Mouse (Mus musculus) limb, embryonic 14.5 days (tissue): ENCODE measurements around the gene Cd9. TPM values are rescaled to one million over a fixed set of nuclear protein-coding genes. Genes with fewer than 3 reads are reported as not detected.

Source experiments
- ATAC-seq: fragments of 200-750 bp; cut with Nextera tagmentation; 2 replicates; pipeline ENCODE4 v1.8.0; 2017; ENCODE audit warnings: low read depth, moderate number of reproducible peaks, moderate TSS enrichment; ENCODE audit not compliant: low FRiP score
- DNase-seq: peaks from one replicate; pipeline ENCODE4 v3.0.0-alpha.2; 2015; ENCODE audit warnings: low spot score
- H3K27ac ChIP-seq: fragments of 300-500 bp; sonication (generic); replicated peaks from 2 replicates; pipeline ENCODE4 v1.5.1; 2014; ENCODE audit warnings: low read depth, mild to moderate bottlenecking, low read length, moderate library complexity, mixed read lengths
- H3K27me3 ChIP-seq: fragments of 300-500 bp; sonication (generic); 2 replicates; pipeline ENCODE4 v1.6.1; 2014; ENCODE audit warnings: low read length, mixed read lengths; ENCODE audit not compliant: control insufficient read depth, insufficient read depth
- H3K36me3 ChIP-seq: fragments of 300-500 bp; sonication (generic); 2 replicates; pipeline ENCODE4 v1.6.1; 2014; ENCODE audit warnings: mild to moderate bottlenecking, low read length, moderate library complexity, mixed read lengths; ENCODE audit not compliant: control insufficient read depth, insufficient read depth
- H3K4me1 ChIP-seq: fragments of 300-500 bp; sonication (generic); 2 replicates; pipeline ENCODE4 v1.6.1; 2014; ENCODE audit warnings: antibody characterized with exemption, low read length, mixed read lengths; ENCODE audit not compliant: control insufficient read depth, insufficient read depth
- H3K4me2 ChIP-seq: fragments of 300-500 bp; sonication (generic); replicated peaks from 2 replicates; pipeline ENCODE4 v1.6.1; 2014; ENCODE audit warnings: low read depth, mild to moderate bottlenecking, low read length, moderate library complexity; ENCODE audit not compliant: severe bottlenecking
- H3K4me3 ChIP-seq: fragments of 300-500 bp; sonication (generic); replicated peaks from 2 replicates; pipeline ENCODE4 v1.5.1; 2014; ENCODE audit warnings: low read length
- H3K9ac ChIP-seq: fragments of 300-500 bp; sonication (generic); 2 replicates; pipeline ENCODE4 v1.6.1; 2014; ENCODE audit warnings: mild to moderate bottlenecking, low read depth, low read length, moderate library complexity; ENCODE audit not compliant: severe bottlenecking
- H3K9me3 ChIP-seq: fragments of 300-500 bp; sonication (generic); 2 replicates; pipeline ENCODE4 v1.6.1; 2016; ENCODE audit warnings: low read length; ENCODE audit not compliant: control insufficient read depth
- POLR2A ChIP-seq: fragments of 200-500 bp; IDR thresholded peaks from 2 replicates; pipeline ENCODE4 v1.8.0; 2012; ENCODE audit warnings: inconsistent platforms, mild to moderate bottlenecking, moderate library complexity, borderline replicate concordance; ENCODE audit not compliant: insufficient read depth, insufficient read length; ENCODE audit errors: extremely low read depth
- WGBS: fragments of 180-500 bp; shearing (Covaris S2); extraction: QIAGEN DNeasy Blood & Tissue Kit; methylation state at CpG from one replicate; pipeline ENCODE4 v1.1.7; 2014; 5-methylcytosine and 5-hydroxymethylcytosine counted together
- polyA plus RNA-seq, 2 experiments: library from polyadenylated mRNA; depleted of rRNA in 1 of 2; stranded (reverse) in 1 of 2; unstranded in 1 of 2; fragments of >200 nt; fragmentation: Nextera tagmentation in 1 of 2; extraction: Ambion mirVana in 1 of 2; gene quantifications; 2 replicates each; pipeline versions ENCODE4 v1.2.1 to v1.2.3; 2012 to 2014

The Cd9 gene
- polyA plus RNA-seq, 2 experiments: 215 to 323 TPM

GRCm38 (mm10) chr6:125445381-125445780, 49.2 kb downstream of the Cd9 start:
- WGBS: 83% methylated on average over 6 of the region's 6 CpGs
- no peak for TF ChIP-seq POLR2A
- Histone ChIP-seq H3K9ac (no peak overlapping the region), H3K27ac (no peak overlapping the region), H3K4me3 (no peak overlapping the region), H3K27me3 (no peaks in the 10 kb centered on the region), H3K36me3 (no peaks in the 10 kb centered on the region), H3K4me2 (no peak overlapping the region), H3K9me3 (no peaks in the 10 kb centered on the region), H3K4me1 (peaks cover 5% of the 10 kb centered on the region; the same call in 1 of the 2 replicates)
- DNase-seq: no peak
- no peak for ATAC-seq

GRCm38 (mm10) chr6:125442591-125442990, 52.0 kb downstream of the Cd9 start:
- H3K4me3 ChIP-seq: no peak overlapping the region
- no peaks in the 10 kb centered on the region for H3K36me3 ChIP-seq
- no peak overlapping the region for H3K9ac ChIP-seq
- WGBS: 43% methylated on average over 10 of the region's 10 CpGs
- no peaks in the 10 kb centered on the region for H3K9me3 ChIP-seq
- no peak overlapping the region for H3K27ac ChIP-seq
- no peak for DNase-seq
- no peak overlapping the region for H3K4me2 ChIP-seq
- peaks cover 5% of the 10 kb centered on the region; the same call in 1 of the 2 replicates for H3K4me1 ChIP-seq
- ATAC-seq: no peak
- no peaks in the 10 kb centered on the region for H3K27me3 ChIP-seq
- no peak for TF ChIP-seq POLR2A

DNA sequence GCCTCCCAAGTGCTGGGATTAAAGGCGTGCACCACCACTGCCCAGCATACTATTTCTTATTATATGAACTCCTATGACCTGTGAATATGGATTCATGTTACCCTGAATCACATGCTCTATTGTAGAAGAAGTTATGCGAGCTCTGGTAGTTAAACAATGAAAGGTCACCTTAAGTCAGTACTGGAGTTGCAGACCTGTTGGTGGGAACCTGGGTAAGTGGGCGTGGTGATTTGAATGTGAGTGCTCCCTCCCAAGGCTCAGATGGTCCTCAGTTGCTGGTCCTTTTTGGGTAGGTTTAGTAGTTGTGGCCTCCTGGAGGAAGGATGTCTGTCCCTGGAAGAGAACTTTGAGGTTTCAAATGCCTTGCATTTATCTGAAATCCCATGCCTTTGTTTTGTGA, 57.8 kb downstream of the Cd9 start:
- Histone ChIP-seq H3K4me3 (no peak overlapping the region), H3K36me3 (no peaks in the 10 kb centered on the region), H3K27ac (no peak overlapping the region), H3K27me3 (no peaks in the 10 kb centered on the region), H3K9me3 (no peaks in the 10 kb centered on the region), H3K4me1 (no peaks in the 10 kb centered on the region), H3K9ac (no peak overlapping the region), H3K4me2 (no peak overlapping the region)
- TF ChIP-seq POLR2A: no peak
- DNase-seq (no peak), ATAC-seq (no peak)
- 86% methylated on average over 3 of the region's 3 CpGs for WGBS

GRCm38 (mm10) chr6:125434735-125435518, 59.7 kb downstream of the Cd9 start:
- no peak for ATAC-seq
- no peaks in the 10 kb centered on the region for H3K9me3 ChIP-seq
- no peak for DNase-seq
- no peak for TF ChIP-seq POLR2A
- H3K27ac ChIP-seq: no peak overlapping the region
- no peak overlapping the region for H3K4me2 ChIP-seq
- H3K36me3 ChIP-seq: no peaks in the 10 kb centered on the region
- no peak overlapping the region for H3K4me3 ChIP-seq
- H3K27me3 ChIP-seq: no peaks in the 10 kb centered on the region
- H3K4me1 ChIP-seq: peaks cover 6% of the 10 kb centered on the region; the same call in 1 of the 2 replicates
- 57% methylated on average over 5 of the region's 5 CpGs for WGBS
- H3K9ac ChIP-seq: no peak overlapping the region

DNA sequence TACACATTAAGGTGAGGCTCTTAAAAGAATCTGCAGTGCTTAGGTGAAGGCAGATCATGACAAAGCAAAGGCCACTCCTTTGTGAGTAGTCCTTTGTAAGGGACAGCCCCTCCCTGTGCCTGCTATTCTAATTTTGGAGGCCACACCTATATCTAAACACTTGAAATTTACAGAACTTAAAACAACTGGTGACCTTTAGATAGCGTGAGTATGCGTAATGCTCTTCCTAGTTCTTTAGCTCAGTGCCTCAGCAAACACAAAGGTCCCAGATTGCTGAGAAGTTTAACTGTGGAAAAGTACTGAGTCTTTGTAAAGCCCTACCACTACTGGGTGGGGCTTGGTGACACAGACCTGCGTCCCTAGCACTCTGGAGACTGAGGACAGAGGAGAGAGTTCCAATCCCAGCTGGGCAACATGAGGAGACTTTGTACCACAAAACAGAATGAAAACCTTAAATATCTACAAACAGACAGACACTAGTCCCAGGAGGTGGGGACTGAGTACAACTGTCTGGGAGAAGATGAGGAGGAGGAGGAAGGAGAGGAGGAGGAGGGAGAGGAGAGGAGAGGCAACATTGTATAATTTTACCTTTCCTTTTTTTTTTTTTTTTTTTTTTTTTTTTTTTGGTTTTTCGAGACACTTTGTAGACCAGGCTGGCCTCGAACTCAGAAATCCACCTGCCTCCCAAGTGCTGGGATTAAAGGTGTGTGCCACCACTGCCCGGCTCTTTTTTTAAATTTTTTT, 60.7 kb downstream of the Cd9 start:
- H3K4me2 ChIP-seq: no peak overlapping the region
- TF ChIP-seq POLR2A: no peak
- H3K9ac ChIP-seq: no peak overlapping the region
- H3K27me3 ChIP-seq: no peaks in the 10 kb centered on the region
- H3K4me1 ChIP-seq: peaks cover 6% of the 10 kb centered on the region; the same call in 1 of the 2 replicates
- H3K4me3 ChIP-seq: no peak overlapping the region
- no peak for ATAC-seq
- WGBS: 77% methylated on average over 6 of the region's 6 CpGs
- H3K9me3 ChIP-seq: no peaks in the 10 kb centered on the region
- DNase-seq: no peak
- no peaks in the 10 kb centered on the region for H3K36me3 ChIP-seq
- H3K27ac ChIP-seq: no peak overlapping the region
